Mouse (Mus musculus) 3134 (cell line): Measurements from ENCODE around the gene Ppfia4.

Experiments used
- DNase-seq: peaks from one replicate; pipeline ENCODE4 v3.0.0-alpha.2; 2011; ENCODE audit warnings: low spot score; ENCODE audit not compliant: insufficient read length; ENCODE audit errors: extremely low read depth

The Ppfia4 gene

GRCm38 (mm10) chr1:134304940-134305339 lies 27.8 kb downstream of the Ppfia4 start:
- DNase-seq = no peak

GRCm38 (mm10) chr1:134302568-134303238 lies 30.0 kb downstream of the Ppfia4 start:
- DNase-seq = no peak

DNA sequence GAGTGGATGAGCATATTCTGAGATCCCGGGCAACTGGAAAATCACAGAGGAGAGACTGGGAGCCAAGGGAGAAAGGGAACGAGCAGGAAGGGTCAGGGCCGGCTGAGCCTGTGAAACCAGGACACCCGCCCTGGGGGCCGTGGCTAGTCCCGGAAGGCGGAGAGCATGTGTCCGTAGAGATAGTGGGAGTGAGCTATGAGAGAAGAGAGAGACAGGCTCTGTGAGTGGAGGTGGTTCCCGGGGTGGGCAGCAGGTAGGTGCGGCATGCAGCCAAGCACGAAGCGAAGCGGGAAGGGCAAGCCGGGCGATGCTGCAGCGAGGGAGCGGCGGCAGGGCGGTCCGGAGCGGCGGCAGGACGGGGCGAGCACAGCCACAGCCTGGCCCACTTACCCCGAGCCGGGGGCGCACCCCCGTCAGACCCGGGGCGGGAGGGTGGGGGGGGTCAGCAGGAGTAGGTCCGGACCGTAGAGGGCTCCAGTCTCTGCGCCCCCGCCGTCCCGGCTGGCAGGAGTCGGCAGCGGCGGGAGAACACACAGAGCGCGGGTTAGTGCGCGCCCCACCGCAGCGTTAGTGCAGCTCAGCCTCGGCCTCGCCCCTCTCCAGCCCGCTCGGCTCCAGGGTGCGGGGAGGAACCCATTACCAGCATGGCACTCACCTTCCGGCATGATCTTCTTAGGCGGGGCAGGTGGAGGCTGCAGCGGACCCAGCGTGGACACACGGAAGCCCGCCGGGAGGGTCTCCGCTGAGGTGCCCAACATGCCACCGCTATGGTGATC lies 33.9 kb downstream of the Ppfia4 start:
- DNase-seq = no peak

GRCm38 (mm10) chr1:134297265-134297664 lies 35.5 kb downstream of the Ppfia4 start:
- DNase-seq = no peak

DNA sequence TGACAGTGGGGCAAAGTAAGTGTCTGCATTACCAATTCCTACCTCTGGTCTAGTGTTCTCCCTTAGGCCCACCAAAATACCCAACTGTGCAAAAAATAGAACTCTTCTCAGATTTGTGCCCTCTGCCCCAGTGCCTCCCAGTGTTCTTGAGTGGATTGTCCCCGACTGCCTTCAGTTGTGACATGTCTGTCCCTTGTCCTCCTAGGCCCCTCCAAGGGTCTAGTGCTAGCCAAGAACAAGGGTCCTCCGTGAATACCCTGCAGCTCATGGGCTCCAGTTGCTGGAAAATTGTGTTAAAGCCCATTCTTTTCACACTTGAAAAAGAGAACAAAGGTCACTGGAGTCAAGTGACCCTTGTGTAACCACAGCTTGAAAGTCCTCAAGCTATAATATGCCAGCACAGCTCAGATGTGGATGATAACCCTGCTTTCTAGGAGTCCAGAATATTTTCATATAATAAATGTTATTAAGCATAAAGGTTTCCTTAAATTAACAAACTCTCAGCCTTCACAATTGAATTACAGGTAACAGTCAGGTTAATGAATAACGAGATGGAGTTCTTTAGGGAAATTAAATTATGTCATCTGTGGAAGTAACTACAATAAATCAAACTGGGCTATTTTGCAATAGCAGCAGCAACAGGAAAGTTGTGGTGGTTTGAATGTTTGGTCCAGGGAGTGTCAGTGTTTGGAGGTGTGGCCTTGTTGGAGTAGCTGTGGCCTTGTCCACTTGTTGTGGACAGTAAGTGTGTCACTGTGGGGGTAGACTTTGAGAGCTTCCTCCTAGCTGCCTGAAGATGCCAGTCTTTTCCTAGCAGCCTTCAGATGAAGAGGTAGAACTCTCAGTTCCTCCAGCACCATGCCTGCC lies 38.8 kb downstream of the Ppfia4 start:
- no peak for DNase-seq

DNA sequence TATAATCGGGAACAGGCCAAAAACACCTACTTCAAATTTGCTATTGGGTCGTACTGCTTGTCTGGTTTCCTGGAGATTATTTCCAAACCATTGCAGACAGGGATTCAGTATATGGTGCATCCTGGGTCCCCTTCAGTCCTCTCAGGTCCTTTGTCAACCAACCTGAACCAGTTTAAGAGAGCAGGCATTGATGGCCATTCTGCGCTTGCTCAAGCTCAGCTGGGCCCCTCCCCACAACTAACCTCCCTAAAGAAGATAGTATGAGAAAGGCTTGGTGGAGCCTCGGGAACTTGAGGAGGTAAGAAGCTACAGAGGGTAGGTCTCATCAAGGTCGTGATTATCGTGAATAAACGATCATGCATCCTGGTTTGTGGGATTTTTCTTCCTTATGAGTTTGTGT lies 39.5 kb downstream of the Ppfia4 start:
- no peak for DNase-seq

- DNase-seq = no peak
Measured at GRCm38 (mm10) chr1:134292601-134293000, 40.1 kb downstream of the Ppfia4 start.

DNA sequence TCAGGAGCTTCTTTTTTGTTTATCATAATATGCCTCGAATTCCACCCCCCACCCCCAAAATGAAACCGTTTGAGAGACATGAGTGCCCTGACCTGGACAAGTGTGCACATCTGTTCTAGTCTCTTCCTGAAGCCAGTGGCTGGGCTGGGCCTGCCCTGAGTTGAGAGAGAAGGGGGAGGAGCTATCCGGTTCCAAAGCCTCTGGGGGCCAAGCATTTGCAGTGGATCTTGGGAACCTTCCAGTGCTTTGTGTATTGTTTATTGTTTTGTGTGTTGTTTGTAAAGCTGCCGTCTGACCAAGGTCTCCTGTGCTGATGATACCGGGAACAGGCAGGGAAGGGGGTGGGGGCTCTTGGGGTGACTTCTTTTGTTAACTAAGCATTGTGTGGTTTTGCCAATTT lies 40.7 kb downstream of the Ppfia4 start:
- DNase-seq = no peak

- no peak for DNase-seq
Measured at GRCm38 (mm10) chr1:134291555-134291954, 41.2 kb downstream of the Ppfia4 start.

DNA sequence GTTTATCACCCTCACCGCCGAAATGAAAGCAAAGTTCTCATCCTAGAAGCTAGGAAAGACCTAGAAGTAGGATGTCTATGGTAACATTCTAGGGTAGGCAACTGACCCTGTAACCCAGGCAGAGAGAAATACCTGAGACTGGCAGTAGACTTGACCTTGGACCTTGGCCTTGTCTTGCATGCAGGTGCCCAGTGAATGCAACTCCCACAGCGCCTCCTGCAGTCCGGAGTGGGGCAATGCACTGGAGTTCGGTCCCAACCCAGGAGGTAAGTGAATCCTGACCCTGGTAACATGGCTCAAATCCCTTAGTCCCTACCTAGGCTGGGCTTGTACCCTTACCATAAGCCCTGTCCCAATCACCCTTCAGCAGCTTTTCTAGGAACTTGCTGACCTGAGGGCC lies 41.8 kb downstream of the Ppfia4 start:
- no peak for DNase-seq

DNA sequence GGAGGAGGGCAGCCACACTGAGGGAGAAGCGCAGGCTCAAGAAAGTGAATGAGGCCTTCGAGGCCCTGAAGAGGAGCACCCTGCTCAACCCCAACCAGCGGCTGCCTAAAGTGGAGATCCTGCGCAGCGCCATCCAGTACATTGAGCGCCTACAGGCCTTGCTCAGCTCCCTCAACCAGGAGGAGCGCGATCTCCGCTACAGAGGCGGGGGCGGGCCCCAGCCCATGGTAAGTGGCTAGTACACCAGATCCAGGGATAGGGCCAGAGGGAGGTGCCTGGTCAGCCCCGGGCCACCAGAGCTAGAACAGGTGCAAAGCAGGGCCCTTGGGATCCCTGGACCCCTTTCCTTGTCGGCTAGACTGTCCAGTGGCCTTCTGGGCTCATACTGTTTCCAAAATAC lies 42.4 kb downstream of the Ppfia4 start:
- no peak for DNase-seq

DNA sequence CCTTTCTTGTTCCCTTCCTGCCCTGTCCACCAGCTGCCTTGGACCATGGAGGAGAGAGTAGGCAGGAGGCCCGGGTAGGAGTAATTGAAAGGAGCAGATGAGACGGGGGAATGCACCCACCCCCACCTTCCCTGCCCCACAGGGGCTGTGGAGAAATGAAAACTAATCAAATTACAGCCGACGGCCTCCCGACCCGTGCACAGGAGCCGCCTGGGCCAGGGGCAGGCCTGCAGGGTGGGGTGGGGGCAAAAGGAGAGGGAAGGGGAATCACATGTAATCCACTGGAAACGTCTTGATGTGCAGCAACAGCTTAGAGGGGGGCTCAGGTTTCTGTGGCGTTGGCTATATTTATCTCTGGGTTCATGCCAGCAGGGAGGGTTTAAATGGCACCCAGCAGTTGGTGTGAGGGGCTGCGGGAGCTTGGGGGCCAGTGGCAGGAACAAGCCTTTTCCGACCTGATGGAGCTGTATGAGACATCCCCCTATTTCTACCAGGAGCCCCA lies 43.1 kb downstream of the Ppfia4 start, which contains the start of gene Myog:
TSS of gene Myog (plus strand) at position 392 of the 502 bp plus-strand sequence.
- DNase-seq = no peak

DNA sequence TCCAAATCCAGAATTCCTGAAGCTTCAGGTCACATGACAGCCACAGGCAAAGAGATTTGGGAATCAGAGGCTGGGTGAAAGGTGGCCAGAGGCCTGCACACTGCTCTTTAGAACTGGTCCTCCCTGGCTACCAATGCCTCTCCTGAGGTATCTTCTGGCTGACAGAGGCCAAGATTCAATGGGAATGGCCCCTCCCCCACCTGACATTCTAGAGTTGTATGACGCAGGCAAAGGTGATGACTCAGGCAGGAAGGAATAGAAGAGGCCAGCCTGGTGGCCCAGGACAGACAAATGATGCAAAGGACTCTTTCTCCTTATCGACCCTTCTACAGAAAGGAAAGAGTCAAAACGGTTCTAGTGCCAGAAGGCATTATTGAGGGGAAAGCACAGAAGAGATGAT lies 44.5 kb downstream of the Ppfia4 start:
- DNase-seq = no peak

- DNase-seq = no peak
Measured at GRCm38 (mm10) chr1:134285458-134286120, 47.1 kb downstream of the Ppfia4 start.

DNA sequence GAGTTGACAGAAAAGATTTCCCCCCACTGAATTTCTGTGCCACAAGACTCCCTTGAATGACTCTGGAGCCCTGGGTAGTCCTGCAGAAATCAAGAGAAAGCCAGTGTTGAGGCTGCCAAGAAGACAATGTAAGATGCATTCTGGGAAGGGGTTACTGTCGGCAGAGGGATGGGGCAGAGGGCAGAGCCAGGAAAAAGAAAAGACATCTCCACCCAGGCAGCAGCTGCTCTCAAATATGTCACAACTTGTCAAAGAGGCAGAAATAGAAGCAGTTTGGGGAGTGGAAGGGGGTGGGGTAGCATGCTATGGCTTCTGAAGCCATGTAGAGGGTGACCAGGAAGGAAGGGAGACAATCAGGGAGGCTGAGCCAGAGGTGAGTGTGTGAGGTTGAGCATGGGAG lies 49.6 kb downstream of the Ppfia4 start:
- no peak for DNase-seq

- DNase-seq = no peak
Measured at GRCm38 (mm10) chr1:134282342-134282741, 50.4 kb downstream of the Ppfia4 start.

- no peak for DNase-seq
Measured at GRCm38 (mm10) chr1:134281563-134281962, 51.2 kb downstream of the Ppfia4 start.

DNA sequence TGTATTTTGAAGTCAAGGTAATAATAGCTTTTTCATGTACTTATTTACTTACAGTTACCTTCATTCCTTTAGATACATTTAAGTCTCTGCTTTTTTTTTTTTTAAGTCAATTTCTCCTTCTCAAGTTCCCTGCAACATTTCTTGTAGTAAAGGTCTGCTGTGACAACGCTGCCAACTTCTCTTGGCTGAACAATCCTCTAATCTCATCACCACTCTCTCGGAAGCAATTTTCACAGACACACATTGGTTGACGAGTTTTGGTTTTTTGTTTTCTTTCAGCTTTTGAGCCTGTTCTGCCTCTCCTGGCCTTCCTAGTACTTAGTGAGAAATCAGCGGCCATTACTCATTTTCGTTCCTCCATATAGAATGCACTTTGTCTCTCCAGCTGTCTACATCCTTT lies 52.6 kb downstream of the Ppfia4 start:
- no peak for DNase-seq

- no peak for DNase-seq
Measured at GRCm38 (mm10) chr1:134276823-134277222, 55.9 kb downstream of the Ppfia4 start.

DNA sequence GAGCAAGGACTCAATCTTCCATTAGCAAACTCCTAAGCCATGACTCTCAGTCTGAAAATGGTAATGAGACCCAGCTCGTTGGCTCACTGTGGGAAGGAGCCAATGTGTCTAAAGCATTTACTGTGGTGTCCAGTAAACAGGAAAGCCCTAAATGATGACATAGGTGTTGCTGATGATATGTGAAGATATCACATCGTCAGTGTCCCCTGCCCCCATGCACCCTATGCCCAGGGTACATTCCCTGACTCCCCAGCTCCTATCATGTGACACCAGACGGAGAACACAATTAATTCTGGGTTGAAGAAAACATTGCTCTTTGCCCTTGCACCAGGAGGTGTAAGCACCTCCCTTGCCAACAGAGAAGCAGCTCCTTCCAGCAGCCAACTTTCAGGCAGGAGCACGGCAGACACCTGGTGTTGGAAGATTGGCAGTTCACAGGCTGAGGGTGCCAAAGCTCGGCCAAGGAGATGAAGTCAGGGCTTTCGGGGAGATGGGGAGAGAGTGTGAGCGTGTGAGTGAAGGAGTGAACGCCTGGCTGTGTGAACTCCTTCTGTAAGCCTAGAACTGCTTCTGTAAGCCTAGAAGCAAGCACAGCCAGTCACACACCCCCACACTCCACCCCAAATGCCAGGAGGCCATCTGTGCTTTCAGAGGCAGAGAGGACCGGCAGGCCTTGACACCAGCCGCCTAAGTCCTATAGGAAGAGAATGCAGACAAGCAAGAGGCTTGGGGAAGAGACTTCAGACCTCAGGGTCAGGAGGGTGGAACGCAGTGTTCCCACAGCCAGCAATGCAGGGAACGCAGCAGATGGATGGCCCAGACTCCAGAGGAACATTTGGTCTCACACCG lies 56.9 kb downstream of the Ppfia4 start:
- DNase-seq = no peak
